Mouse (Mus musculus) myocyte (in vitro differentiated cells): ENCODE results near the gene Myh7.

Experiments used
- CEBPB ChIP-seq: IDR thresholded peaks from 2 replicates; pipeline ENCODE4 v1.6.1; 2011; ENCODE audit warnings: mild to moderate bottlenecking, moderate library complexity; ENCODE audit not compliant: poor library complexity, insufficient read depth, severe bottlenecking
- E2F4 ChIP-seq: IDR thresholded peaks from one replicate; pipeline ENCODE4 v1.6.1; 2011; ENCODE audit warnings: mild to moderate bottlenecking, control low read depth, moderate library complexity; ENCODE audit not compliant: insufficient read depth
- MAX ChIP-seq: IDR thresholded peaks from one replicate; pipeline ENCODE4 v1.6.1; 2011; ENCODE audit warnings: low read depth, mild to moderate bottlenecking, control low read depth
- MYOD1 ChIP-seq, 3 experiments: IDR thresholded peaks; one replicate each; pipeline ENCODE4 v1.6.1; 2011; ENCODE audit warnings: control low read depth in 2 of 3, low read depth in 2 of 3, mild to moderate bottlenecking in 2 of 3, moderate library complexity in 1 of 3; ENCODE audit not compliant: insufficient read length in 2 of 3, control insufficient read depth in 1 of 3
- MYOG ChIP-seq, 3 experiments: IDR thresholded peaks; one replicate each; pipeline ENCODE4 v1.6.1; 2011; ENCODE audit warnings: control low read depth in 2 of 3, low read depth in 2 of 3, mild to moderate bottlenecking in 2 of 3; ENCODE audit not compliant: insufficient read length in 2 of 3, control insufficient read depth in 1 of 3, insufficient read depth in 1 of 3
- POLR2A ChIP-seq: IDR thresholded peaks from one replicate; pipeline ENCODE4 v1.6.1; 2011; ENCODE audit warnings: low read depth, mild to moderate bottlenecking, control low read depth, moderate library complexity; ENCODE audit not compliant: insufficient read length
- POLR2AphosphoS2 ChIP-seq: IDR thresholded peaks from one replicate; pipeline ENCODE4 v1.6.1; 2011; ENCODE audit warnings: low read depth, control low read depth; ENCODE audit not compliant: insufficient read length
- SRF ChIP-seq: IDR thresholded peaks from one replicate; pipeline ENCODE4 v1.6.1; 2011; ENCODE audit warnings: low read depth; ENCODE audit not compliant: control insufficient read depth, insufficient read length
- TCF12 ChIP-seq: IDR thresholded peaks from one replicate; pipeline ENCODE4 v1.6.1; 2011; ENCODE audit warnings: mild to moderate bottlenecking, control low read depth; ENCODE audit not compliant: poor library complexity, insufficient read depth, severe bottlenecking

DNA sequence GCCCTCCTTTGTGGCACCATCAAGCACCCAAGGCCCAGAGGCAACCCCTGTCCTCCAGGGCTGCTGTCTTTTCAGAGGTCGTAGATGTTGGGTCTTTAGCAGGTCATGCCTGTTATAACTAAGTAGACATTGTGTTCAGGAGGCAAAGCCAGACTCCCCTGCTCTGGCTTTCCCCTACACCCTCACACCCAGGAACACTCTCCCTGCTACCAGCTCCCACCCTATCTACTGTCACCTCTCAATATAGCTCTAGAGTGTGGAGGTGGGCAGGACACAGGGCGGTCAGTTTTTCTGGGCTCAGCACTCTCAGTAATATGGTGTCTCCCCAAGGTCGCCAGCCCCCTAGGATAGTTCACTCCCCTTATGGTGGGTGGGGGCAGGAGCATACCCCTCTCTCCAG lies 26.6 kb downstream of the Myh7 start:
- no peak for TF ChIP-seq POLR2A
- no peak for TF ChIP-seq MYOD1 (IDR thresholded peaks at IDR 0.05; ENCODE audit: control insufficient read depth in 1 of 3, insufficient read length in 2 of 3, low read depth in 2 of 3)
- TF ChIP-seq MAX: no peak
- no peak for TF ChIP-seq E2F4
- TF ChIP-seq MYOG (IDR thresholded peaks at IDR 0.05; ENCODE audit: control insufficient read depth in 1 of 3, insufficient read depth in 1 of 3, insufficient read length in 2 of 3, low read depth in 2 of 3): no peak
- TF ChIP-seq TCF12: no peak
- no peak for TF ChIP-seq CEBPB
- TF ChIP-seq POLR2AphosphoS2: no peak
- no peak for TF ChIP-seq SRF
